Mouse (Mus musculus) retina, postnatal 1 day (tissue): Measurements from ENCODE around the gene Hist1h1d.

Experiments
- DNase-seq: peaks from one replicate; pipeline ENCODE4 v3.0.0-alpha.2; 2012

Hist1h1d gene

DNA sequence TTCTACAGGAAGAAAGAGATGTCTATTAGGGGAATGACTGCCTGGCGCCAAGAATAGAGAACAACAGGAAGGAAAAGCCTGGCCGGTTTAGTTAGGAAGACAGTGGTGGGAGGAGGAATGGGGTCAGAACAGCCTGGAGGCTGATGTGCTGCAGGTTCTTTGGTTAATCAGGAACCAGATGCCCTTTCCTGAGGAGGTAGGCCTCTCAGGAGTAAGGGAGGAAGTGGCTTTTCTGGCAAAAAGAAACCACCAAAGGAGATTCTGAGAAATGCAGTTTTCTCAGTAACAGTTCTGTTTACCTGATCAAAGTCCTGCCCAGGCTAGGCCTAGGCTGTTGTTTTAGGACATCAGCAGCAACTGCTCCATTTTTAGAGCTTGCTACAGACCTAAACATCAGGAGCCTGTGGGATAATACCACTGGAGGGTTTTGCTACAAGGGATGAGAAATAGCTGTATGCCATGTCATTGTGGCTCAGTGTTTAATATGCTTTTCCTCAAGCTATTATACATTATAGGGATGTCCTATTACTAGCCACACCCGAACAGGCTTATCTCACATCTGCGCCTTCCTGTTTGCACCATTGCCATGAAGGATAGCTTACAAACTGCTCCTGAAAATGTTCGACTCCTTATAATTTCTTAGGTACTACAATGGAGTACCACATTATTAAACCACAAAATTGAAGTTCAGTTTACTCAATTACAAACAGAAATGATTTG is 40.1 kb downstream of the Hist1h1d start:
- DNase-seq, result no peak

DNA sequence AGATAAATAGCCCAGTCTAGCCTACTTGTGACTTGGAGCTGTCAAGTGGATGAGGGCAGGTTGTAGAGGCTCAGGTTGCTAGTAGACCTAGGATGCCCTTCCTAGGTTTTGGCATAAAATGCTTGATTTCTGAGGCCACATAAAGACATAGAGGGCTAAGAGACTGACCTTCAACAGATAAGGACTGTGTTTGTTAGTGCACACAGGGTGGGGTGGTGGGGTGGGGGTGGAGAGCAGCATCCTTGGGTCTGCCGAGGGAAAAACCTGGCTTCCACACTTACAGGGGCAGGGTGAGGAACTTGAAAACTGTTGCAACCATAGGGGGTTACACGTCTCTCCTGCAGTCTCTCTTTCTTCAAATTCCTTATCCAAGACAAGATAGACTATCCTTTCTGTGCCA is 42.1 kb downstream of the Hist1h1d start:
- DNase-seq, result no peak

GRCm38 (mm10) chr13:23595622-23596372 is 42.7 kb downstream of the Hist1h1d start:
- DNase-seq, result no peak

GRCm38 (mm10) chr13:23597957-23598356 is 44.9 kb downstream of the Hist1h1d start:
- DNase-seq, result peak; percentile 83

GRCm38 (mm10) chr13:23603182-23603699 is 50.2 kb downstream of the Hist1h1d start:
- DNase-seq, result no peak

GRCm38 (mm10) chr13:23604452-23604851 is 51.4 kb downstream of the Hist1h1d start:
- no peak for DNase-seq

DNA sequence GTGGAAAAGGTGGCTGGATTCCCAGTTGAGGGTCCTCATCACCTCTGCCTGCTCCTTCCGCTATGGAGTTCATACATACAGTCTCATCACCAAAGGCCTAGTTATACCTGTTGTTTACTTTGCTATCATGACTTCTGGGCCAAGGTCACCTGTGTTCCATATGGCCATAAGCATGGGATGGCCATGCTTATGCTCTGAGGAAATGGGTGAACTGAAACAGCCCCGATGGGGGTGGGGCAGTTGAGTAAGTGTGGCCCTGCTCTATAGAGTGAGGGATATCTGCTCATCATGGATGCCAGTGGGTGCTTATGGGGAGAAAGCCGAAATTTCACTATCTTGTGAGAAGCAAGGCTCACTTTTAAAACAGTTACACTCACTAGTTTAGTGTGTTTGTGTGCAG is 52.0 kb downstream of the Hist1h1d start:
- DNase-seq, result no peak

DNA sequence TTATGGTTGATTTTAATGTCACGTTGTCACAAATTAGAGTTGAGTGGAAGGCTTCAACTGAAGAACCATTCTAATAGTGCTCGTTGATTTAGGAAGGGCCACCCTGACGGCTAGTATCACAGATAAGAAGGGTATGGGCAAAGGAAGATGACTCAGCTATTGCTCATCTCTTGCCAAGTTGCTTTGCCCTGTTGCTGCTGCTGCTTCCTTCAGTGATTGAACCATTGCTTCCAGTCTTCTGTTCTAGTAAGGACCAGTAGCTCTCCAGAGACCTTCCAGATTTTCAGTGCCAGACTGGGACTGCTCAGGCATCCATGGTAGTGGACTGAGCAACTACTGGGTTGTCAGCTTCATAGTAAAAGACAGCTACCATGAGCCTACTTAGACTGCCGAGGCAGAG is 56.1 kb downstream of the Hist1h1d start:
- DNase-seq, result no peak

DNA sequence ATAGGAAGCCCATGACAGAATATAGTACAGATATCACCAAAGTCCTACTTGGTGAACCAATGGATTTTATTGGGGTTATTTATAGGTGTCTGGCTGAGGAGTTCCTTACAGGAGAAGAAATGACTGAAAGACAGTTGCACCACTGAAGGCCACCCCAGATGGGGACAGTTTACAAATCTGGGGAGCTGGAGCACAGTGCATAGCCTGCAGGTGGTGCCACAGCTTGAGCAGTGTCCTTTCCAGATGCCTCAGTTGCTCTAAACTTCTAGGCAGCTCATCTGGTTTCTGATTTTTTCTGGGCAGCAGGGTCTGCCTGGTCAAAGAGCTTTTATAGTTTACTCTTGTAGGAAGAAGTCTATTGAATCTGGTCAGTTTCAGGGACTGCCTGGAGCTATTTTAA is 56.8 kb downstream of the Hist1h1d start:
- DNase-seq, result no peak
